Mouse (Mus musculus) heart, adult 2 months (tissue): ENCODE results near the gene Map2k6. TPM values are rescaled to one million over a fixed set of nuclear protein-coding genes. Genes with fewer than 3 reads are reported as not detected.

ENCODE experiments used
- DNase-seq, 2 experiments: peaks; one replicate each; pipeline ENCODE4 v3.0.0; 2021
- H3K27ac ChIP-seq: fragments of 200-600 bp; 2 replicates; pipeline ENCODE4 v1.8.1; 2022
- H3K27me3 ChIP-seq: fragments of 200-500 bp; 2 replicates; pipeline ENCODE4 v1.6.1; 2012; ENCODE audit warnings: mild to moderate bottlenecking, low read length, inconsistent platforms, mixed read lengths; ENCODE audit not compliant: control insufficient read depth, insufficient read depth
- H3K36me3 ChIP-seq: fragments of 200-500 bp; 2 replicates; pipeline ENCODE4 v1.6.1; 2012; ENCODE audit warnings: low read length, inconsistent platforms; ENCODE audit not compliant: control insufficient read depth, insufficient read depth
- H3K4me1 ChIP-seq: fragments of 200-500 bp; 2 replicates; pipeline ENCODE4 v1.6.1; 2011; ENCODE audit warnings: low read length; ENCODE audit not compliant: control insufficient read depth, insufficient read depth
- H3K4me3 ChIP-seq: fragments of 200-600 bp; 2 replicates; pipeline ENCODE4 v1.8.1; 2022
- H3K79me2 ChIP-seq: fragments of 200-500 bp; replicated peaks from 2 replicates; pipeline ENCODE4 v1.6.1; 2012; ENCODE audit warnings: mild to moderate bottlenecking, inconsistent platforms, low read length, moderate library complexity, mixed read lengths; ENCODE audit not compliant: control insufficient read depth, insufficient read depth
- H3K9ac ChIP-seq: fragments of 200-500 bp; 2 replicates; pipeline ENCODE4 v1.6.1; 2012; ENCODE audit warnings: low read depth, mild to moderate bottlenecking, control low read depth, inconsistent platforms, low read length, mixed read lengths
- CTCF ChIP-seq: fragments of 200-600 bp; IDR thresholded peaks from 2 replicates; pipeline ENCODE4 v1.8.1; 2022; ENCODE audit warnings: antibody characterized with exemption, mild to moderate bottlenecking, moderate library complexity
- EP300 ChIP-seq: fragments of 200-500 bp; IDR thresholded peaks from 2 replicates; pipeline ENCODE4 v1.6.1; 2011; ENCODE audit warnings: low read depth, low read length, control low read depth; ENCODE audit not compliant: insufficient read depth
- whole genome bisulfite sequencing: fragments of 180-500 bp; shearing (Covaris S2); methylation state at CpG from one replicate; pipeline ENCODE4 v1.1.7; 2018; 5-methylcytosine and 5-hydroxymethylcytosine counted together
- intact Hi-C: fragments of 180-260 bp; cut with DNase I; formaldehyde crosslinking; loops from one replicate; pipeline ENCODE4 v1.15.1; 2025
- polyA plus RNA-seq: library from polyadenylated mRNA; depleted of rRNA; stranded (reverse); fragments of >200 nt; gene quantifications from 2 replicates; pipeline ENCODE4 v1.2.3, GENCODE M21; 2012; rRNA removed
- total RNA-seq, 2 experiments: library from RNA; stranded (reverse); gene quantifications; 2 replicates each; pipeline ENCODE4 v1.2.3; 2021

The Map2k6 gene
- total and polyA plus RNA-seq, 3 experiments = 3.8 to 4.1 (median 3.8) TPM

DNA sequence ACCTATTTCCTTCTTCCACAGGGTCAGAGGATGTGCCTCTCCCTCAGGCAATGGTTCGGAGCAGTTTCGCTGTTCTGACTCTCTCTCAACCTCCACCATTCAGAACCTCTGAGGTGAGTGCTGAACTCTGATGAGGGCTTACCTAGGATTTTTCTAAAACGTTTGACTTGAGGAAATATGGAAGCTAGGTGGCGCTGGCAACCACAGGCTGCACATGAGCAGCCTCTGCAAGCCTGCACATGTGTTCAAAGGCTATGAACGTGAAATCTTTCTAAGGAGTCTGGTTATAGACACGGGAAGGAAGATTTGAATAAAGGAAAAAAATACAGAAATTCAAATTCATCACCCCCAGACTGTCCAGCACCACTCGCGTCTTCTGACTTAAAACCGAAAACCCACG, 173.6 kb downstream of the Map2k6 start:
- Histone ChIP-seq H3K27ac (no peak overlapping the region), H3K4me1 (no peaks in the 10 kb centered on the region), H3K9ac (no peak overlapping the region), H3K27me3 (no peaks in the 10 kb centered on the region), H3K79me2 (no peaks in the 10 kb centered on the region), H3K36me3 (no peaks in the 10 kb centered on the region), H3K4me3 (no peak overlapping the region)
- TF ChIP-seq CTCF (peak; percentile 88), EP300 (no peak)
- WGBS = 49% methylated on average over 10 of the region's 10 CpGs
- intact Hi-C loops = loop anchor here (2.0 to 5.0 kb wide), 4 partner anchors 34 to 950 kb away; partner anchors contain the start of gene Kcnj2
- DNase-seq = no peak

Other genes starting within 250 kb of the Map2k6 start
- 10 to 100 TPM in 1 of 2 experiments, 1 to 10 TPM in 1; 9.3 to 12.5 TPM for gene Abca9, start 230.9 kb upstream of the Map2k6 start, total RNA-seq
- gene Abca9, start 230.9 kb upstream of the Map2k6 start, polyA plus RNA-seq = 3.0 and 8.1 TPM in 2 replicates
- 1 to 10 TPM; 4.0 to 6.5 TPM for gene Abca6, start 147.3 kb upstream of the Map2k6 start, total RNA-seq
- gene Abca6, start 147.3 kb upstream of the Map2k6 start, polyA plus RNA-seq = 1.5 and 4.5 TPM in 2 replicates
- 1 to 10 TPM; 6.7 to 9.1 TPM for gene Abca5, start 61.4 kb upstream of the Map2k6 start, total RNA-seq
- 1.2 and 2.3 TPM in 2 replicates for gene Abca5, start 61.4 kb upstream of the Map2k6 start, polyA plus RNA-seq